Mouse (Mus musculus): Measurements from ENCODE around the gene Ntng2. TPM values are rescaled to one million over a fixed set of nuclear protein-coding genes. Genes with fewer than 3 reads are reported as not detected.

Ntng2 gene
- polyA plus RNA-seq, 1 experiment from 2014 or later = 2.4 TPM

GRCm38 (mm10) chr2:29251095-29252058, 1.4 kb downstream of the Ntng2 start:
- Histone ChIP-seq H3K36me3 (no peaks in the 10 kb centered on the region), H3K4me1 (peaks cover 60% of the 10 kb centered on the region), H3K4me2 (replicated peaks) (peak overlapping the region; percentile 100), H3K27ac (no peak overlapping the region), H3K27me3 (replicated peaks) (peaks cover 75% of the 10 kb centered on the region), H3K4me3 (peak overlapping the region; percentile 53), H3K9me3 (no peaks in the 10 kb centered on the region), H3K9ac (peak overlapping the region; percentile 58; the same call in 1 of the 2 replicates)
- no peak for ATAC-seq (ENCODE audit: low FRiP score, low read depth)
- under 1% methylated on average over 61 of the region's 61 CpGs for WGBS

GRCm38 (mm10) chr2:29250263-29251094, 2.3 kb downstream of the Ntng2 start:
- H3K4me3 ChIP-seq = peak overlapping the region; percentile 53
- H3K36me3 ChIP-seq = no peaks in the 10 kb centered on the region
- peaks cover 58% of the 10 kb centered on the region for H3K4me1 ChIP-seq
- H3K9me3 ChIP-seq = no peaks in the 10 kb centered on the region
- WGBS = under 1% methylated on average over 44 of the region's 44 CpGs
- peak overlapping the region; percentile 58; the same call in 1 of the 2 replicates for H3K9ac ChIP-seq
- peaks cover 76% of the 10 kb centered on the region for H3K27me3 ChIP-seq (replicated peaks)
- ATAC-seq (ENCODE audit: low FRiP score, low read depth) = no peak
- no peak overlapping the region for H3K27ac ChIP-seq
- peak overlapping the region; percentile 100 for H3K4me2 ChIP-seq (replicated peaks)

DNA sequence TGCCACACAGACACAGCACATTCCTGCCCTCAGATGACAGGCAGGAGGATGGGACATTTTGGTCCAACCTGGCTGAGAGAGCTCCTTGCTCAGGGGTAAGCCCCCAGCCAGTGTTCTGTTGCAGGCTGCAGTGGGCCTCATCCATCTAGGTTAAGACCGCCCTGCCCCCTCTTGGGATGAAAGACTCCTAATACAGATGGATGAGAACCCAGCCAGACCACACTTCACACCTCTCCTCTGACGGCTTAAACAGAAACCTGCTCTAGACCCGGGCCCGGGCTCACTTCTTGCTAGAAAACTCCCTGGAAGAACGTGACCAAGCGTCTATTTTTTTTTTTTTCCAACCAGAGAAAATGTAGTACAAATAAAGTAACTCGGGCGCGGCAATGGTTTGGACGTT, 3.0 kb downstream of the Ntng2 start:
- H3K36me3 ChIP-seq = no peaks in the 10 kb centered on the region
- H3K27me3 ChIP-seq (replicated peaks) = peaks cover 75% of the 10 kb centered on the region
- peaks cover 57% of the 10 kb centered on the region for H3K4me1 ChIP-seq
- peak overlapping the region; percentile 100 for H3K4me2 ChIP-seq (replicated peaks)
- no peak overlapping the region for H3K27ac ChIP-seq
- no peaks in the 10 kb centered on the region for H3K9me3 ChIP-seq
- 3% methylated on average over 10 of the region's 10 CpGs for WGBS
- H3K9ac ChIP-seq = no peak overlapping the region; the same call in 1 of the 2 replicates
- peak overlapping the region; percentile 53; the same call in 1 of the 2 replicates for H3K4me3 ChIP-seq
- ATAC-seq (ENCODE audit: low FRiP score, low read depth) = no peak

- Histone ChIP-seq H3K4me1 (peaks cover 48% of the 10 kb centered on the region), H3K9me3 (no peaks in the 10 kb centered on the region)
- 53% methylated on average over 3 of the region's 3 CpGs for WGBS
These were observed 4.3 kb downstream of the Ntng2 start for GRCm38 (mm10) chr2:29248551-29248950.

GRCm38 (mm10) chr2:29247386-29247785, 5.4 kb downstream of the Ntng2 start:
- WGBS = 92% methylated on average over 2 of the region's 2 CpGs
- peaks cover 36% of the 10 kb centered on the region for H3K4me1 ChIP-seq
- peaks cover 57% of the 10 kb centered on the region for H3K27me3 ChIP-seq (replicated peaks)
- H3K9me3 ChIP-seq = no peaks in the 10 kb centered on the region
- H3K4me2 ChIP-seq (replicated peaks) = no peak overlapping the region
- no peak for ATAC-seq (ENCODE audit: low FRiP score, low read depth)
- H3K4me3 ChIP-seq = no peak overlapping the region
- no peaks in the 10 kb centered on the region for H3K36me3 ChIP-seq
- H3K9ac ChIP-seq = no peak overlapping the region
- no peak overlapping the region for H3K27ac ChIP-seq

More at GRCm38 (mm10) chr2:29248551-29248950, 4.3 kb downstream of the Ntng2 start:
- Histone ChIP-seq H3K27ac (no peak overlapping the region), H3K4me3 (no peak overlapping the region), H3K4me2 (replicated peaks) (no peak overlapping the region), H3K9ac (no peak overlapping the region), H3K36me3 (no peaks in the 10 kb centered on the region), H3K27me3 (replicated peaks) (peaks cover 67% of the 10 kb centered on the region)
- ATAC-seq (ENCODE audit: low FRiP score, low read depth) = no peak

GRCm38 (mm10) chr2:29246891-29247290, 5.9 kb downstream of the Ntng2 start:
- no peak overlapping the region for H3K4me3 ChIP-seq
- no peak overlapping the region for H3K4me2 ChIP-seq (replicated peaks)
- no peaks in the 10 kb centered on the region for H3K36me3 ChIP-seq
- peaks cover 32% of the 10 kb centered on the region for H3K4me1 ChIP-seq
- no peaks in the 10 kb centered on the region for H3K9me3 ChIP-seq
- H3K9ac ChIP-seq = no peak overlapping the region
- ATAC-seq (ENCODE audit: low FRiP score, low read depth) = no peak
- peaks cover 52% of the 10 kb centered on the region for H3K27me3 ChIP-seq (replicated peaks)
- WGBS = 76% methylated on average over 7 of the region's 7 CpGs
- no peak overlapping the region for H3K27ac ChIP-seq

GRCm38 (mm10) chr2:29246275-29246674, 6.5 kb downstream of the Ntng2 start:
- no peak overlapping the region for H3K27ac ChIP-seq
- H3K4me3 ChIP-seq = no peak overlapping the region
- H3K27me3 ChIP-seq (replicated peaks) = peaks cover 46% of the 10 kb centered on the region
- H3K9me3 ChIP-seq = no peaks in the 10 kb centered on the region
- 65% methylated on average over 3 of the region's 3 CpGs for WGBS
- H3K9ac ChIP-seq = no peak overlapping the region
- peaks cover 25% of the 10 kb centered on the region for H3K4me1 ChIP-seq
- H3K4me2 ChIP-seq (replicated peaks) = no peak overlapping the region
- no peak for ATAC-seq (ENCODE audit: low FRiP score, low read depth)
- no peaks in the 10 kb centered on the region for H3K36me3 ChIP-seq

DNA sequence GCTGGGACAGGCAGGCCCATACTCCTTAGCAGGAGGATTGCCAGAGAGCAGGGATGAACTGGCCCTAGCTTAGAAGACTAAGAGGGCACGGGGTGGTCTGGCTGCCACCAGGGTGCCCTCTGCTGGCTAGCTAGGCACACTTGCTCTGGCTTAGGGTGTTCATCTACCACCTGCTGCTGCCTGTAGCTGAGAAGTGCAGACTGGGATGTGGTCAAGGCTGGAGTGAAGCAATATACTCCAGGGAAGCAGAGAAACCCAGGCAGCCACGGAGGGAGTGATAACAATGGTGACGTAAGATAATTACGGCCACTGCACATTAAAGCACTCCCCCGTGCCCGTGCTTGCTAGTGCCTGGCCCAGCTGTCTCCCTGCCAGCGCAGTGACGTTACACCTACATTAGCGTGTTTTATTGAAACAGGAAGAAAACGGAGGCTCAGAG, 7.4 kb downstream of the Ntng2 start:
- 18% methylated on average over 10 of the region's 10 CpGs for WGBS

GRCm38 (mm10) chr2:29239329-29239728, 13.5 kb downstream of the Ntng2 start:
- Histone ChIP-seq H3K4me2 (replicated peaks) (no peak overlapping the region), H3K4me1 (no peaks in the 10 kb centered on the region), H3K27me3 (replicated peaks) (no peaks in the 10 kb centered on the region), H3K27ac (no peak overlapping the region), H3K9ac (no peak overlapping the region), H3K36me3 (no peaks in the 10 kb centered on the region), H3K4me3 (no peak overlapping the region), H3K9me3 (no peaks in the 10 kb centered on the region)
- no peak for ATAC-seq (ENCODE audit: low FRiP score, low read depth)
- 81% methylated on average over 17 of the region's 17 CpGs for WGBS

More for the DNA sequence above, 7.4 kb downstream of the Ntng2 start:
- Histone ChIP-seq H3K9ac (no peak overlapping the region), H3K27ac (no peak overlapping the region), H3K4me2 (replicated peaks) (no peak overlapping the region), H3K4me3 (no peak overlapping the region), H3K4me1 (peaks cover 16% of the 10 kb centered on the region), H3K9me3 (no peaks in the 10 kb centered on the region), H3K36me3 (no peaks in the 10 kb centered on the region), H3K27me3 (replicated peaks) (peaks cover 39% of the 10 kb centered on the region)
- 0 out of 2 replicates have a peak, but pooled peaks have one; percentile 37 for ATAC-seq (ENCODE audit: low FRiP score, low read depth)

DNA sequence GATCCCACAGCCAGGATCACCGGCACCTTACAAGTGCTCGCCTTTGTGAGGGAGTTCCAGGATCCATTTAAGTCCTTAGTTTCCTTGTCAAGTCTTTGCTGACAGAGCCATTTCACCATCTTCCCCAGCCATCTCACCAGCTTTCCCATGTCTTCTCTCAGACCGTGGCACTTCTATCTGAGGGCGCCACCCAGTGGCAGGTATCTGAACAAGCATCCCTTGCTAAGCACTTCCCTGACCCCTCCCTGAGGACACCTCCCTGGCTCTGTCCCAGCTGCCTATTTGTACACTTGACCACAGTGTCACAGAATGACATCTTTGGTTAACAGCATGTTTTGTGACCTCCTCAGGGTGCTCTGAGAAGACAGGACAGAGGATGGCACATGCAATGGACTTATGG, 15.2 kb downstream of the Ntng2 start:
- WGBS = 27% methylated on average over 4 of the region's 4 CpGs
- ATAC-seq (ENCODE audit: low FRiP score, low read depth) = no peak

GRCm38 (mm10) chr2:29235811-29236210, 17.0 kb downstream of the Ntng2 start:
- Histone ChIP-seq H3K27ac (no peak overlapping the region), H3K4me3 (no peak overlapping the region), H3K4me1 (no peaks in the 10 kb centered on the region), H3K9me3 (no peaks in the 10 kb centered on the region), H3K27me3 (replicated peaks) (no peaks in the 10 kb centered on the region), H3K36me3 (no peaks in the 10 kb centered on the region), H3K9ac (no peak overlapping the region), H3K4me2 (replicated peaks) (no peak overlapping the region)
- no peak for ATAC-seq (ENCODE audit: low FRiP score, low read depth)
- WGBS = 84% methylated on average over 7 of the region's 7 CpGs

More for the DNA sequence above, 15.2 kb downstream of the Ntng2 start:
- Histone ChIP-seq H3K27ac (no peak overlapping the region), H3K9ac (no peak overlapping the region), H3K4me1 (no peaks in the 10 kb centered on the region), H3K27me3 (replicated peaks) (no peaks in the 10 kb centered on the region), H3K36me3 (no peaks in the 10 kb centered on the region), H3K9me3 (no peaks in the 10 kb centered on the region), H3K4me2 (replicated peaks) (no peak overlapping the region), H3K4me3 (no peak overlapping the region)

GRCm38 (mm10) chr2:29235026-29235425, 17.8 kb downstream of the Ntng2 start:
- no peak overlapping the region for H3K4me3 ChIP-seq
- no peak for ATAC-seq (ENCODE audit: low FRiP score, low read depth)
- H3K4me2 ChIP-seq (replicated peaks) = no peak overlapping the region
- H3K27ac ChIP-seq = no peak overlapping the region
- H3K9ac ChIP-seq = no peak overlapping the region
- H3K4me1 ChIP-seq = no peaks in the 10 kb centered on the region
- no peaks in the 10 kb centered on the region for H3K27me3 ChIP-seq (replicated peaks)
- H3K9me3 ChIP-seq = no peaks in the 10 kb centered on the region
- 76% methylated on average over 3 of the region's 3 CpGs for WGBS
- no peaks in the 10 kb centered on the region for H3K36me3 ChIP-seq

All from neural tube, embryonic 12.5 days (tissue).